Mouse (Mus musculus): Measurements from ENCODE around the gene Alyref.

The Alyref gene

GRCm38 (mm10) chr11:120550810-120551440, 47.2 kb downstream of the Alyref start, which contains the start of gene Ppp1r27:
Gene Ppp1r27 (minus strand): TSS chr11:120551132.
- peaks cover 30% of the 10 kb centered on the region for H3K4me1 ChIP-seq (replicated peaks; ENCODE audit: low read depth, low read length)
- peaks cover 20% of the 10 kb centered on the region; the same call in 1 of the 2 replicates for H3K36me3 ChIP-seq (ENCODE audit: insufficient read depth, low read length)
- no peak for TF ChIP-seq CTCF (conservative IDR thresholded peaks at IDR 0.05; ENCODE audit: low read length)
- no peak for TF ChIP-seq POU5F1 (IDR thresholded peaks at IDR 0.05; ENCODE audit: borderline replicate concordance, low read length)
- no peak for TF ChIP-seq NANOG (IDR thresholded peaks at IDR 0.05; ENCODE audit: borderline replicate concordance, low read length)
- H3K9me3 ChIP-seq (ENCODE audit: low read length), result no peaks in the 10 kb centered on the region
- H3K27me3 ChIP-seq (ENCODE audit: insufficient read depth, low read length), result peaks cover 33% of the 10 kb centered on the region
- peak within 1 kb of the TSS; percentile 90 for H3K4me3 ChIP-seq (replicated peaks; ENCODE audit: low read length)

- H3K4me1 ChIP-seq (replicated peaks; ENCODE audit: low read depth, low read length), result peaks cover 30% of the 10 kb centered on the region
- H3K4me3 ChIP-seq (replicated peaks; ENCODE audit: low read length), result peak overlapping the region; percentile 90
- no peaks in the 10 kb centered on the region for H3K9me3 ChIP-seq (ENCODE audit: low read length)
- peaks cover 23% of the 10 kb centered on the region for H3K36me3 ChIP-seq (ENCODE audit: insufficient read depth, low read length)
- H3K27me3 ChIP-seq (ENCODE audit: insufficient read depth, low read length), result peaks cover 30% of the 10 kb centered on the region
- TF ChIP-seq NANOG (IDR thresholded peaks at IDR 0.05; ENCODE audit: borderline replicate concordance, low read length), result no peak
- TF ChIP-seq POU5F1 (IDR thresholded peaks at IDR 0.05; ENCODE audit: borderline replicate concordance, low read length), result no peak
- no peak for TF ChIP-seq CTCF (conservative IDR thresholded peaks at IDR 0.05; ENCODE audit: low read length)
Observed at GRCm38 (mm10) chr11:120549986-120550809, 48.0 kb downstream of the Alyref start.

- peaks cover 31% of the 10 kb centered on the region for H3K36me3 ChIP-seq (ENCODE audit: insufficient read depth, low read length)
- H3K4me1 ChIP-seq (replicated peaks; ENCODE audit: low read depth, low read length), result peaks cover 30% of the 10 kb centered on the region
- TF ChIP-seq NANOG (IDR thresholded peaks at IDR 0.05; ENCODE audit: borderline replicate concordance, low read length) (no peak), CTCF (conservative IDR thresholded peaks at IDR 0.05; ENCODE audit: low read length) (no peak), POU5F1 (IDR thresholded peaks at IDR 0.05; ENCODE audit: borderline replicate concordance, low read length) (no peak)
- H3K27me3 ChIP-seq (ENCODE audit: insufficient read depth, low read length), result peaks cover 30% of the 10 kb centered on the region
- H3K9me3 ChIP-seq (ENCODE audit: low read length), result no peaks in the 10 kb centered on the region
- H3K4me3 ChIP-seq (replicated peaks; ENCODE audit: low read length), result peak within 1 kb of the TSS; percentile 90
Observed at GRCm38 (mm10) chr11:120549168-120549945, 48.8 kb downstream of the Alyref start, which contains the start of gene Mcrip1. Gene Mcrip1 (minus strand): TSS chr11:120549727.

GRCm38 (mm10) chr11:120548786-120549167, 49.4 kb downstream of the Alyref start:
- Histone ChIP-seq H3K9me3 (ENCODE audit: low read length) (no peaks in the 10 kb centered on the region), H3K27me3 (ENCODE audit: insufficient read depth, low read length) (peaks cover 30% of the 10 kb centered on the region), H3K4me3 (replicated peaks; ENCODE audit: low read length) (peak overlapping the region; percentile 90), H3K4me1 (replicated peaks; ENCODE audit: low read depth, low read length) (peaks cover 30% of the 10 kb centered on the region), H3K36me3 (ENCODE audit: insufficient read depth, low read length) (peaks cover 37% of the 10 kb centered on the region)
- TF ChIP-seq POU5F1 (IDR thresholded peaks at IDR 0.05; ENCODE audit: borderline replicate concordance, low read length), result no peak
- no peak for TF ChIP-seq CTCF (conservative IDR thresholded peaks at IDR 0.05; ENCODE audit: low read length)
- TF ChIP-seq NANOG (IDR thresholded peaks at IDR 0.05; ENCODE audit: borderline replicate concordance, low read length), result no peak

GRCm38 (mm10) chr11:120548214-120548613, 50.0 kb downstream of the Alyref start:
- Histone ChIP-seq H3K27me3 (ENCODE audit: insufficient read depth, low read length) (peaks cover 30% of the 10 kb centered on the region), H3K4me3 (replicated peaks; ENCODE audit: low read length) (no peak overlapping the region), H3K36me3 (ENCODE audit: insufficient read depth, low read length) (peaks cover 43% of the 10 kb centered on the region), H3K9me3 (ENCODE audit: low read length) (no peaks in the 10 kb centered on the region), H3K4me1 (replicated peaks; ENCODE audit: low read depth, low read length) (peaks cover 32% of the 10 kb centered on the region)
- no peak for TF ChIP-seq CTCF (conservative IDR thresholded peaks at IDR 0.05; ENCODE audit: low read length)
- TF ChIP-seq NANOG (IDR thresholded peaks at IDR 0.05; ENCODE audit: borderline replicate concordance, low read length), result no peak
- no peak for TF ChIP-seq POU5F1 (IDR thresholded peaks at IDR 0.05; ENCODE audit: borderline replicate concordance, low read length)

- TF ChIP-seq CTCF (conservative IDR thresholded peaks at IDR 0.05; ENCODE audit: low read length), result no peak
- no peak for TF ChIP-seq NANOG (IDR thresholded peaks at IDR 0.05; ENCODE audit: borderline replicate concordance, low read length)
- TF ChIP-seq POU5F1 (IDR thresholded peaks at IDR 0.05; ENCODE audit: borderline replicate concordance, low read length), result no peak
- H3K4me3 ChIP-seq (replicated peaks; ENCODE audit: low read length), result no peak overlapping the region
- H3K36me3 ChIP-seq (ENCODE audit: insufficient read depth, low read length), result peaks cover 50% of the 10 kb centered on the region
Observed at GRCm38 (mm10) chr11:120547469-120547868, 50.7 kb downstream of the Alyref start.

GRCm38 (mm10) chr11:120545964-120546363, 52.2 kb downstream of the Alyref start:
- Histone ChIP-seq H3K36me3 (ENCODE audit: insufficient read depth, low read length) (peaks cover 49% of the 10 kb centered on the region), H3K4me1 (replicated peaks; ENCODE audit: low read depth, low read length) (peaks cover 47% of the 10 kb centered on the region), H3K4me3 (replicated peaks; ENCODE audit: low read length) (no peak overlapping the region), H3K9me3 (ENCODE audit: low read length) (no peaks in the 10 kb centered on the region), H3K27me3 (ENCODE audit: insufficient read depth, low read length) (peaks cover 11% of the 10 kb centered on the region)
- TF ChIP-seq NANOG (IDR thresholded peaks at IDR 0.05; ENCODE audit: borderline replicate concordance, low read length) (no peak), POU5F1 (IDR thresholded peaks at IDR 0.05; ENCODE audit: borderline replicate concordance, low read length) (no peak), CTCF (conservative IDR thresholded peaks at IDR 0.05; ENCODE audit: low read length) (no peak)

More at GRCm38 (mm10) chr11:120547469-120547868, 50.7 kb downstream of the Alyref start:
- Histone ChIP-seq H3K27me3 (ENCODE audit: insufficient read depth, low read length) (peaks cover 24% of the 10 kb centered on the region), H3K9me3 (ENCODE audit: low read length) (no peaks in the 10 kb centered on the region), H3K4me1 (replicated peaks; ENCODE audit: low read depth, low read length) (peaks cover 39% of the 10 kb centered on the region)

GRCm38 (mm10) chr11:120542376-120542775, 55.8 kb downstream of the Alyref start:
- H3K4me1 ChIP-seq (replicated peaks; ENCODE audit: low read depth, low read length), result peaks cover 47% of the 10 kb centered on the region
- TF ChIP-seq POU5F1 (IDR thresholded peaks at IDR 0.05; ENCODE audit: borderline replicate concordance, low read length), result no peak
- no peak for TF ChIP-seq NANOG (IDR thresholded peaks at IDR 0.05; ENCODE audit: borderline replicate concordance, low read length)
- TF ChIP-seq CTCF (conservative IDR thresholded peaks at IDR 0.05; ENCODE audit: low read length), result no peak
- H3K4me3 ChIP-seq (replicated peaks; ENCODE audit: low read length), result no peak overlapping the region
- no peaks in the 10 kb centered on the region for H3K9me3 ChIP-seq (ENCODE audit: low read length)
- peaks cover 46% of the 10 kb centered on the region for H3K36me3 ChIP-seq (ENCODE audit: insufficient read depth, low read length)
- peaks cover 13% of the 10 kb centered on the region for H3K27me3 ChIP-seq (ENCODE audit: insufficient read depth, low read length)
